10 mouse cellular contexts compared by ENCODE assay signal in the genomic region with DNA sequence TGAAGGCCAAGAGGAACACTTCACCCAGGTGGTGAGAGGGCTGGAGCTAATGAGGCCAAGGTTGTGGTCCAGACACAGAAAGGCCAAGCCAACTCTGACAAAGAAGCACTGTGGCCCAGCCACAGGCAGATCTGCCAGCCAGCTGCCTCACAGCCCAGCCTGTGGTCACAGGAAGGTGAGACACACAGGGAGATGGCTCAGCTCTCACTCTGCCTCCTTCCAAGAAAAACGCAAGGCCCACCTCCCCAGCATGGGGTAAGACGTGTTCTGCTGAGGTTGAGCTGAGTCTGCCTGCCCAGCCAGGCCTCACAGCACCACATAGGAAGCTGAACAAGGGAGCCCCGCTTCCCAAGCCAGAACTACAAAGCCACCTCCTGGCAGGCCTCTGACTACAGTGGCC. TPM values are rescaled to one million over a fixed set of nuclear protein-coding genes. Genes with fewer than 3 reads are reported as not detected.
DNase-seq lines count a peak whose midpoint lies in the region; ATAC-seq and TF ChIP-seq lines count a peak whose summit lies in the region.
"Had no signal": no experiment of that assay in that cellular context is flagged by ENCODE, and none has a peak within 500 bp of the region (broad histone marks: within the 10 kb centered on the region; RNA-seq: fewer than 3 reads in every experiment).

No protein-coding gene starts in this region.

- H3K27ac ChIP-seq in lung, embryonic 16.5 days (ENCODE audit: low read length): no peak overlapping the region; the same call in 1 of the 2 replicates
- peak overlapping the region; percentile 72 for H3K27ac ChIP-seq in embryonic facial prominence, embryonic 13.5 days
- H3K27ac ChIP-seq: liver, embryonic 15.5 days had no signal

- no peaks in the 10 kb centered on the region for H3K36me3 ChIP-seq in lung, embryonic 16.5 days (ENCODE audit: control insufficient read depth, insufficient read depth, low read length)
- H3K36me3 ChIP-seq in embryonic facial prominence, embryonic 13.5 days: peaks cover 2% of the 10 kb centered on the region; the same call in 1 of the 2 replicates
- H3K36me3 ChIP-seq in myocyte (ENCODE audit: control insufficient read depth, insufficient read depth): no peaks in the 10 kb centered on the region
- H3K36me3 ChIP-seq: G1E; liver, embryonic 15.5 days had no signal

- no peak overlapping the region for H3K4me2 ChIP-seq in lung, embryonic 16.5 days (ENCODE audit: low read depth, low read length)
- H3K4me2 ChIP-seq in embryonic facial prominence, embryonic 13.5 days: no peak overlapping the region
- H3K4me2 ChIP-seq in myocyte (ENCODE audit: low read depth): peak overlapping the region; percentile 44
- H3K4me2 ChIP-seq: liver, embryonic 15.5 days had no signal

- no peak overlapping the region for H3ac ChIP-seq in myocyte (ENCODE audit: control insufficient read depth, insufficient read length)

- H3K9ac ChIP-seq in lung, embryonic 16.5 days (ENCODE audit: low read length): peak overlapping the region; percentile 2; the same call in 1 of the 2 replicates
- 0 out of 2 replicates have a peak overlapping the region, but pooled peaks have one; percentile 36 for H3K9ac ChIP-seq in embryonic facial prominence, embryonic 13.5 days
- H3K9ac ChIP-seq: liver, embryonic 15.5 days had no signal

- H3K4me1 ChIP-seq in lung, embryonic 16.5 days (replicated peaks; ENCODE audit: control insufficient read depth, insufficient read depth, low read length): peaks cover 13% of the 10 kb centered on the region
- H3K4me1 ChIP-seq in embryonic facial prominence, embryonic 13.5 days: peaks cover 15% of the 10 kb centered on the region
- H3K4me1 ChIP-seq: liver, embryonic 15.5 days had no signal

- WGBS in lung, embryonic 16.5 days: 60% methylated on average over 3 of the region's 3 CpGs
- 56% methylated on average over 3 of the region's 3 CpGs for WGBS in embryonic facial prominence, embryonic 13.5 days

- no peak for TF ChIP-seq POLR2A in myocyte (IDR thresholded peaks at IDR 0.05; ENCODE audit: insufficient read length, low read depth)

- H3K4me3 ChIP-seq in lung, embryonic 16.5 days (ENCODE audit: low read length): no peak overlapping the region
- H3K4me3 ChIP-seq in embryonic facial prominence, embryonic 13.5 days: no peak overlapping the region
- no peak overlapping the region for H3K4me3 ChIP-seq in myocyte
- H3K4me3 ChIP-seq: liver, embryonic 15.5 days had no signal

- H3K27me3 ChIP-seq in lung, embryonic 16.5 days (ENCODE audit: control insufficient read depth, insufficient read depth, low read depth, low read length): no peaks in the 10 kb centered on the region
- H3K27me3 ChIP-seq in embryonic facial prominence, embryonic 13.5 days: no peaks in the 10 kb centered on the region
- H3K27me3 ChIP-seq in myocyte (ENCODE audit: control insufficient read depth, insufficient read depth, insufficient read length): no peaks in the 10 kb centered on the region
- H3K27me3 ChIP-seq: liver, embryonic 15.5 days had no signal

- no peaks in the 10 kb centered on the region for H3K79me2 ChIP-seq in myocyte (ENCODE audit: control insufficient read depth, insufficient read depth)

- no peaks in the 10 kb centered on the region for H3K9me3 ChIP-seq in lung, embryonic 16.5 days (ENCODE audit: control insufficient read depth, low read length)
- H3K9me3 ChIP-seq in embryonic facial prominence, embryonic 13.5 days: no peaks in the 10 kb centered on the region
- H3K9me3 ChIP-seq: liver, embryonic 15.5 days had no signal

- DNase-seq in gastrocnemius, postnatal 10 days: peak; percentile 12
- DNase-seq in gastrocnemius, adult 18-20 months (ENCODE audit: low spot score): no peak
- DNase-seq in lung, adult 18-20 months: no peak
- no peak for DNase-seq in yolk sac, embryonic 10.5 days (ENCODE audit: low spot score)
- no peak for DNase-seq in spleen, postnatal 36 days (ENCODE audit: low spot score in 2 of 2)

- ATAC-seq in lung, embryonic 16.5 days (ENCODE audit: low read depth): peak; percentile 32; the same call in 1 of the 2 replicates
- no peak for ATAC-seq in embryonic facial prominence, embryonic 13.5 days (ENCODE audit: insufficient number of reproducible peaks, insufficient read depth, low FRiP score, low TSS enrichment, low read depth)

TF ChIP-seq in myocyte, 11 proteins besides CTCF, POLR2A, EP300 and RAD21:
- no peak for TF ChIP-seq POLR2AphosphoS2 (IDR thresholded peaks at IDR 0.05; ENCODE audit: insufficient read length, low read depth)
- peak in 1 of 3 experiments; percentile 51 for TF ChIP-seq MYOG (IDR thresholded peaks at IDR 0.05; ENCODE audit: control insufficient read depth in 1 of 3, insufficient read depth in 1 of 3, insufficient read length in 2 of 3, low read depth in 2 of 3)
- TF ChIP-seq TCF3 (IDR thresholded peaks at IDR 0.05; ENCODE audit: insufficient read length, low read depth): peak; percentile 13
- peak in 2 of 3 experiments; percentile 54 to 74 for TF ChIP-seq MYOD1 (IDR thresholded peaks at IDR 0.05; ENCODE audit: control insufficient read depth in 1 of 3, insufficient read length in 2 of 3, low read depth in 2 of 3)
- TF ChIP-seq MAX (IDR thresholded peaks at IDR 0.05; ENCODE audit: low read depth): no peak
- TF ChIP-seq CEBPB (IDR thresholded peaks at IDR 0.05; ENCODE audit: insufficient read depth, poor library complexity, severe bottlenecking): no peak
- no peak for TF ChIP-seq REST (IDR thresholded peaks at IDR 0.05; ENCODE audit: insufficient read depth, insufficient read length)
- no peak for TF ChIP-seq TCF12 (IDR thresholded peaks at IDR 0.05; ENCODE audit: insufficient read depth, poor library complexity, severe bottlenecking)
- TF ChIP-seq SRF (IDR thresholded peaks at IDR 0.05; ENCODE audit: control insufficient read depth, insufficient read length, low read depth): no peak
- no peak for TF ChIP-seq USF1 (IDR thresholded peaks at IDR 0.05; ENCODE audit: low read depth)
- TF ChIP-seq E2F4 (IDR thresholded peaks at IDR 0.05; ENCODE audit: insufficient read depth): no peak
TF ChIP-seq in myocyte: peak in this region for 3.

RNA-seq across cellular contexts. Expression of gene Hhat, which starts 34.5 kb away (rescaled TPM):
- total RNA-seq in gastrocnemius, postnatal 10 days (2021): 1 to 10 TPM; 1.7 to 4.5 TPM
- total RNA-seq in gastrocnemius, adult 18-20 months (2021): 1 to 10 TPM; 1.2 to 1.3 TPM
- polyA plus RNA-seq in lung, embryonic 16.5 days (2015; fragmentation: Nextera tagmentation; extraction: Ambion mirVana): 8.6 and 9.3 TPM in 2 replicates
- polyA plus RNA-seq in embryonic facial prominence, embryonic 13.5 days (2015; fragmentation: Nextera tagmentation; extraction: Ambion mirVana): 9.0 and 9.8 TPM in 2 replicates
- 4.4 TPM for polyA plus RNA-seq in myocyte (2012; fragmentation: generic; extraction: Trizol)
- polyA plus RNA-seq: G1E had no signal
